Mouse (Mus musculus) left cerebral cortex, adult 11 months (tissue): ENCODE results near the gene Nckap5.
"Not testable (repeated sequence)": the region's sequence is repeated elsewhere in the genome, so short reads cannot be mapped to it uniquely, and the experiment has no call there.

Source experiments
- DNase-seq: peaks from one replicate; pipeline ENCODE4 v3.0.0; 2022; ENCODE audit warnings: low spot score

The Nckap5 gene

DNA sequence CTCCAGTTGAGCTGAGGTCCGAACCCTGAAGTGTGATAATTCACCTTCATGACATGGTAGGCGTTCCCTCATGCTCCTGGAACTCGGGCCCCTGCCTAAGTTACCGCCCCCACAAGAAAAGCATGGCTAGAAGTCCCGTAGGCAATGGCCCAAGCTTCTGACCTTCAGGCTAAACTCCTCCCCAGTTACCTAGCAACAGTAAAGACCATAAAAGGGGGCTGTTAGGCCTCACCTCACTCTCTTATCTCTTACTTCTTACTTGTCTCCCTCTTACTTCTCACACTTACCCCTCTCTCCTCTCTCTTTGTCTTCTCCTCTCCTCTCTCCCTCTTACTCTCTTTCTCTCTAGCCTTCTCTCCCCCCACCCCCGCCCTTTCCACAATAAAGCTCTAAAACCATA lies 811.9 kb downstream of the Nckap5 start:
- DNase-seq = not testable (repeated sequence)

GRCm38 (mm10) chr1:126011661-126012091 lies 818.9 kb downstream of the Nckap5 start:
- DNase-seq = no peak

- DNase-seq = no peak
These were observed 823.0 kb downstream of the Nckap5 start for GRCm38 (mm10) chr1:126007571-126007970.

DNA sequence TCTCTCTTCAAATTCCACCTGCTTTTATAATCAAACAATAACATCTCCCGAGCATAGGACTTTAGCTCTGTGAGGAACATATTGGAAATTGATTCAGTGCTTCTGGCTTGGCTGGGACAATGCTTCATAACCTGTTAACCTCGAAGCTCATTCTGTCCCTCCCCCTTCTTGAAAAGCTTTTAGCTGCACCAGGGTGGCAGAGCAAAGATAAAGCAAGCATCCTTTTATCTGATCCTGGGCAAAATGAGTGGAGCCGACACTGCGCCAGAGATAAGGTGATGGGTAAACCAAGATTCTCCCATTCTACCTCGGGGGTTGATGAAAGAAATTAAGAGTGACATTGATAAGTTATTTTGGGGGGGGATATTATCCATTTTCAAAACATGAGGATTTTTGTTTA lies 824.9 kb downstream of the Nckap5 start:
- DNase-seq = no peak

DNA sequence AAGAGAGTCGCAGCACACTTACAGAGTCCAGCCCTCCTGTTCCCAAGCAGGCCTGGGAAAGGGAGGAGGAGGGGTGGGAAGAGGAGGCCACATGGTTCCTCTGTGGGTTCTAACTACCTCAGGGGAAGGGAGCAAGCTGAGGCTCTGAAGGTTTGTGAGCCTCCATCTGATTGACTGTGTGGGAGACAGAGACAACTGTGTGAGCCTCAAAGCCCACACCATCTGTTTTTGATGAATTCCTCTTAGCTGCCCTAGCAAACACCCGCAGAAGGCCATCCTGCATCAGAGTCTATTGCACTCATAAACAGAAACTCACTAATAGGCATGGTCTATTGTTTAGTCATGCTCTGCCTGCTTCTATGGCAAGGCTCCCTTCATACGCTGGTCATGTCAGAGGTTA lies 834.1 kb downstream of the Nckap5 start:
- DNase-seq = no peak

DNA sequence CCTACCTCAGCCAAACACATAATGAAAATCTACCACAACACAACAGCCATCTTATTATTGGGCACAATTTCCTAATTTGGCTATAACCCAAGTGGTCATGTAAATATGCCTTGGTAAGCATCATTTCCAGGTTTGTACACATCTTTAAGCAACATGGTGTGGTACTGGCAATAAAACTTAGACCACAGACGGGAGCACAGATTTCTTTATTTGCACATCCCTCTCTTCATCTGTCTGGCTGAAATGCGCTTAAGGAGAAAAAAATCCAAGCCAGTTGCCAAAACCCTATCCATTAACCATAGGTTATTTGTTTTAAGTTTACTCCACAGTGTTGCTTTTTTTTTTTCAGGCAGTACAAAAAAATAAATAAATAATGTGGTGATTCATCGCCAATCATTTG lies 842.8 kb downstream of the Nckap5 start:
- no peak for DNase-seq

GRCm38 (mm10) chr1:125984570-125984969 lies 846.0 kb downstream of the Nckap5 start:
- no peak for DNase-seq

DNA sequence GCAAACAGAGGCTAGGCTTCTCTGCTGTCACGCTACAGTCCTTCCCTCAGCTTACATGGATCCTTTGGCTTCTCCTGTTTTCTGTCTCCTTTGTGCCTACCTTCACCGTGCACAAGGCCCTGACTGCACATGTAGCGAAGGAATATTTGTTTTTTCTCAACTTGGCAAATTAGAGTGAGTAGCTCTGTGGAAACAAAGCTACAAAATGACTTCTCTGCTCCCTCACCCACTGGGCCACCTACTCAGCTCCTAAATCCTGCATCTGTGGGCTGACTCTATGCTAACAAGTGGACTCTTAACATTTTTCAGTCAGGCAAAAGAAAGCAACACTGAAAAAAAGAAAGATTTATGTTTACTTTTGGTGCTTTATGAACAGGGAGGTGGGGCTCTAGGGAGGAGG lies 856.0 kb downstream of the Nckap5 start:
- no peak for DNase-seq

DNA sequence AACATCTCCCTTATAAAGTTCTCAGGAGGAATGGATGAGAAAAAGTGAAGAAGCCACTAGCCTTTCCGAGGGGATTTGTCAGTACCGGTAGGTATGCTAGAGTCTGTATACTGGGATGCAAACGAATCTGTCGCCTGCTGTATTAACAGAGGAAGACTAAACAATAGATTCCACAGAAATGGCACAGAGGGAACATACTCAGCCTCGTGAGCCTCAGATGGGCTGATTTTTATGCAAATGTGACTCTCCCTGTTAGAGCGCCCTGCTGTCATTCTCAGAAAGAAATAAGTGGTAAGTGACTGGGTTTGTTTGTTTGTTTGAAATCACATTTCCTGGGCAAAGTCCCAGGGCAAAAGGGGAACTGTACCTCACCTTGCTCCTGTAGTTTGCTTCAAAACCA lies 858.7 kb downstream of the Nckap5 start:
- no peak for DNase-seq

DNA sequence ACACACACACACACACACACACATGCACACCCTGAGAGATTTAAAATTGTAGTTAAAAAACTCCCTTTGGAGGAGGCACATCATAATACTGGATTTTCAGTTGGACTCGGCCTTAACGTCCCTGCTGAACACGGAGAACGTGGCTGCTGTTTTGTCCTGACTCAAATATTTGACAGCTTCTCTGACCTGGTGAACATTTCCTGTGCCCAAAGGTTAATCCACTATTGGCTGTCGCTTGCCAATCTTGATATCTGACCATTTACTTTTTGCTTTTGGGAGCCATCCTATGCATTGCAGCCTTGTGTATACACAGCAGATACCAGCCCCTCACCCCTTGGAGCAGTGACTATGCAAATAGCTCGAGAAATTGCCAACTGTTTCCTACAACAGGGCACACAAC lies 862.9 kb downstream of the Nckap5 start:
- no peak for DNase-seq

- no peak for DNase-seq
These were observed 879.6 kb downstream of the Nckap5 start for GRCm38 (mm10) chr1:125951026-125951425.

- DNase-seq = no peak
These were observed 881.5 kb downstream of the Nckap5 start for GRCm38 (mm10) chr1:125949076-125949475.

- no peak for DNase-seq
These were observed 885.5 kb downstream of the Nckap5 start for GRCm38 (mm10) chr1:125945136-125945535.

- no peak for DNase-seq
These were observed 887.3 kb downstream of the Nckap5 start for GRCm38 (mm10) chr1:125943305-125943704.

- DNase-seq = no peak
These were observed 905.1 kb downstream of the Nckap5 start for GRCm38 (mm10) chr1:125925486-125925885.

GRCm38 (mm10) chr1:125923062-125923461 lies 907.5 kb downstream of the Nckap5 start:
- no peak for DNase-seq

DNA sequence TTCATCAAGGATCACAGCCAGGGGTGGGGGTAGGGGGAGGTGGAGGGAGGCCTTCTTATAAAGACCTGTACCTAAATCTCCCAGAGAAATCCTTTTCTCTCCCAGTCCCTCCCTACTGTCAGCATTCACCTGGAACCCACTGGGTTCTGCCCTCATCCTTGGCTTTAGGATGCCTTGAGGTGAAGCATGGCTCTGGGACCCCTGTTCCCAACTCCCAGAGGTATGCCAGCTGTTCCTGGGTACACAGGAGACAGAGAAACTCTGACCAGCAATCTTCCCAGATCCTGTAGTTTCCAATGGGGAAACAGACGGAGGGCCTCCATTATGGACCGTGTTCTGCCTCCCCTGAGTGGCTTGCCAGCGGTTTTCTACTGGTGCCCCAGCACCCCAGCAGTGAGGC lies 909.9 kb downstream of the Nckap5 start:
- no peak for DNase-seq

- no peak for DNase-seq
These were observed 917.7 kb downstream of the Nckap5 start, which contains the start of gene Lypd1 for GRCm38 (mm10) chr1:125912601-125913600. TSS of gene Lypd1 (minus strand) at chr1:125913101.

DNA sequence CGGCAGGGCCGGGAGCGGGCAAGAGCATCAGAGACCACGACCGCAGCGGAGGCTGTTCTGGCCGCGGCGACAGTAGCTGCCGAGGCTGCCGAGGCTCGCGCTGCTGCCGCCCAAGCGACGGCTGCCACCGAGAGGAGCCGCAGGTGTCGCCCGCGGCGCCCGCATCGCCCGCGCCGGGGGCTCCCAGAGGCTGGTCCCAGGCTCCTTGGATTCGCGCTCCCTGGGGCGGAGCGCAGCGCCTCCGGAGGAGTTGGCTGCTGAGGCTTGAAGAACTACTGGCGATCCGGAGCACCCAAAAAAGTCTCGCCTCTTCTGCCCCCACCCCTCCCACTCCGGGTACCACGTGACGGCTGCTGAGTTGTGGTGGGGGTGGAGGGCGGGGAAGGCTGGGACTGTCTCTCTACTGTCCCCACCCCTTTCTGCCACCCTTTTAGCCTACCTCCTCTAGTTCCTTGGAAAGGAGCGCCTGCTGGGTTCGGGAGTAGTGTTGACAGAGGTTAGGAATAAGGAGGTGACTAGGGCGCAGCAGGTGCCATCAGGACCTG lies 918.6 kb downstream of the Nckap5 start:
- no peak for DNase-seq

DNA sequence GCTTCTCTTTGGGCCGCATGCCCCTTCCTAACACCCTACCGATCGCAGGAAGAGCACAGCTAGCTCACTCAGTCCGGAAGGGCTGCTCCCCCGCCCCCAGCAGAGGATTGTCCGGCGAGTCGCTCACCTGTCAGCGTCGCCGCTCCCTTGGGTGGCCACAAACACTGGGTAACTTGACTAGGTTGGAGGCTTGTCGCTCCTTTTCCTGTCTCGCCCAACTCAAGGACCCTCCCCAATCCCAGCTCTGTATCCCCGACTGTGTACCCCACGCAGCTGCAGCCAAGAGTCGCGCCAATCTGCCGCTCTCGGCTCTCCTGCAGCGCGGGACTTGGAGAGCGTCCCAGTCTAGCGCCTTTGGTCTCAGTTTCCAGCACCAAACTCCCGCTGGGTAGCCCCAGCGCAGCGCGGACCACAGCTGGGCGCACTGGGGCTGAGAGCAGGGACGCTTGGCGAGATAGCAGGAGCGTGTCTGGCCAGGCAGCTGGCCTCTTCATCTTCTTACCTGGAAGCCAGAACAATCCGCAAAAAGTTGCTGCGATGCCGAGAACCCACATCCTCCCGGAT lies 919.2 kb downstream of the Nckap5 start:
- no peak for DNase-seq

DNA sequence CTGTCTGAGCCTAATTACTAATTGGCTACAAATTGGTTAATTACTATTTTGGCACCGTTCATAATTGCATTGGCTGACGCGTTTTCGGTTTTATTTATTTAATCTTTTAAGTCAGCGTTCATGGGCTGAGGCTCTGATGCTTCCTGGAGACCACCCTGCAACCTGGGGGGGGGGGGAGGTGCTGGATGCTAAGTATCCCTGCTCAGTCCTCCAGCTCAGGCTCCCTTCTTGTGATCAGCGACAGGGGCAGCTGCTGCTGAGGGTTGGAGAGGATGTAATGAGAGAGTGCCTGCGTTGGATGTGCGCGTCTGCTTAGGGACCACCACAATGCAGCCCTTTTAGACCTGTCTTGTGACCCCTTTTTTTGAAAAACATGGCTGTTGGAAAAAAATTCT lies 919.7 kb downstream of the Nckap5 start:
- no peak for DNase-seq

DNA sequence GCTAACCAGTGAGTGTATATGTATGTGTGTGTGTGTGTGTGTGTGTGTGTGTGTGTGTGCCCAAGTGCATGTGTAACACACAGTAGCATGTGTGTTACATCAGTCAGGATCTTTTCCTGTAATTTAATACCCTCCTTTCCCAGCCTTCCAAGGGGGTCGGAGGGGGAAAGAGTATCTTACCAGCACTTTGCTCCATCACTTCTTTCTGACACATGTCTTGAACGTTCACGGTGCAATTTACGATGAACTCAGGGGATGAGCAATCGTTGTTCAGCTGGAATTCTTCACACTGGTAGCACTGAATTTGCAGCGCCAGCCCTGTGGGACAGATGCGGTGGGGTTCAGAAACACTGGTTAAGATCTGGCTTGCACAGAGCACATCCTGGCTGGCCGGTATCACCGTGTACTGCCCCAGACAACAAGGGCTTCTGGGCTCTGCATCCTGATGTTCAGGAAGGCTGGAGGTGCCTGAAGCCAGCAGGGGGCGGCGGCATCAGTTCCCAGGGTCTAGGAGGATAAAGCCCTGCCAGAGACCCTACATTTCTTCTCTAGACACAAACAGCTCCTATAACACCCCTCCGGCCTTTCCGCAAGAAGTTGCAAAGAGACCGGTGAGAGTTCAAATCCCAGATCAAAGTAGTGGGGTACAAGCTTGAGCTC lies 920.3 kb downstream of the Nckap5 start:
- no peak for DNase-seq

DNA sequence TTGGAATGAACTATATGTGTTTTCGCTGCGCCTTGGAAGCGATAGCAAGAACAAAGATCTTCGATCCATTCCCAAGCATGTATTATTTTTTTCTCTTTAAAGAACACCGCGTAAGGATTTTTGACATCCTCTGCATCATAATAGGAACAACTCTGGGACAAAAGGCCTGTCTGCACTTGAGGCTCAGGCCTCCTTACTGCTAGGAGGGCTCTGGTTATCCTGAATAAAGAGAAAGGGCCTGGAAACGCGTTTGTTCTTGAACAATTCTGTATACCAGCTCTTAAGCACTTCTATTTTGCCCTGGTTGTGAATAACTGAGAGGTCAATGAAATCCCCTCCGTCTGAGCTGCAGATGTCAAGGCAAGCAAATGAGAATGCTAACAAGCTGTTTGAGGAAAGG lies 937.4 kb downstream of the Nckap5 start:
- no peak for DNase-seq
